Mouse (Mus musculus) heart, embryonic 11.5 days (tissue): Measurements from ENCODE around the gene Cnot10. TPM values are rescaled to one million over a fixed set of nuclear protein-coding genes. Genes with fewer than 3 reads are reported as not detected.

Source experiments
- ATAC-seq: fragments of 200-750 bp; cut with Nextera tagmentation; replicated peaks from 2 replicates; pipeline ENCODE4 v1.8.0; 2017; ENCODE audit warnings: moderate library complexity; ENCODE audit not compliant: insufficient number of reproducible peaks, low FRiP score, low TSS enrichment
- H3K27ac ChIP-seq: fragments of 300-500 bp; sonication (generic); 2 replicates; pipeline ENCODE4 v1.5.1; 2014; ENCODE audit warnings: mild to moderate bottlenecking, low read depth, low read length
- H3K27me3 ChIP-seq: fragments of 300-500 bp; sonication (generic); 2 replicates; pipeline ENCODE4 v1.6.1; 2014; ENCODE audit warnings: mild to moderate bottlenecking, low read length, mixed read lengths; ENCODE audit not compliant: control insufficient read depth, insufficient read depth
- H3K36me3 ChIP-seq: fragments of 300-500 bp; sonication (generic); 2 replicates; pipeline ENCODE4 v1.6.1; 2014; ENCODE audit warnings: mild to moderate bottlenecking, low read length, moderate library complexity, mixed read lengths; ENCODE audit not compliant: control insufficient read depth, insufficient read depth
- H3K4me1 ChIP-seq: fragments of 300-500 bp; sonication (generic); 2 replicates; pipeline ENCODE4 v1.6.1; 2014; ENCODE audit warnings: low read length; ENCODE audit not compliant: control insufficient read depth, insufficient read depth
- H3K4me2 ChIP-seq: fragments of 300-500 bp; sonication (generic); 2 replicates; pipeline ENCODE4 v1.6.1; 2014; ENCODE audit warnings: mild to moderate bottlenecking, moderate library complexity
- H3K4me3 ChIP-seq: fragments of 300-500 bp; sonication (generic); 2 replicates; pipeline ENCODE4 v1.5.1; 2014; ENCODE audit warnings: low read depth, low read length
- H3K9ac ChIP-seq: fragments of 300-500 bp; sonication (generic); 2 replicates; pipeline ENCODE4 v1.6.1; 2014; ENCODE audit warnings: mild to moderate bottlenecking, low read depth, low read length, moderate library complexity
- H3K9me3 ChIP-seq: fragments of 300-500 bp; sonication (generic); replicated peaks from 2 replicates; pipeline ENCODE4 v1.6.1; 2016; ENCODE audit warnings: low read length; ENCODE audit not compliant: control insufficient read depth
- WGBS: fragments of 180-500 bp; shearing (Covaris S2); extraction: QIAGEN DNeasy Blood & Tissue Kit; methylation state at CpG from one replicate; pipeline ENCODE4 v1.1.7; 2014; ENCODE audit not compliant: insufficient replicate concordance; 5-methylcytosine and 5-hydroxymethylcytosine counted together
- polyA plus RNA-seq: library from polyadenylated mRNA; unstranded; fragments of >200 nt; fragmentation: Nextera tagmentation; extraction: Ambion mirVana; gene quantifications from 2 replicates; pipeline ENCODE4 v1.2.1, GENCODE M21; 2014

The Cnot10 gene
- polyA plus RNA-seq, 1 experiment from 2014 or later = 37.5 TPM

DNA sequence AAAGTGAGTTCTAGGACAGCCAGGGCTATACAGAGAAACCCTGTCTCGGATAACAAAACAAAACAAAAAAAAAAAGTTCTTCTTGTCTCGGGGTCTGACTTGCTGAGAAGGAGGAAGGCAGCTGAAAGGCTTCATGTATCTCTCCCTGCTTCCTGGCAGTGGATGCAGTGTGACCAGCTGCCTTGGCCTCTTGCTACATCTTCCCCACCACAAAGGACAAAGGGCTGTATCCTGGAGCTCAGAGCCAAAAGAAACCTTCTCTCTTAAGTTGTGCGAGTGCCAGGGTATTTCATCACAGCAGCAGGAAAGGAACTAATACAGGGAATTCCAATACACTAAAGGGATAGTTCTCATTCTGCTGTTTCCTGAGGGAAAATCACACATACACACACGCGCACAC lies 38.6 kb upstream of the Cnot10 start:
- no peaks in the 10 kb centered on the region for H3K36me3 ChIP-seq
- H3K4me1 ChIP-seq = 0 out of 2 replicates have a peak, but pooled peaks cover 2% of the 10 kb centered on the region
- H3K4me3 ChIP-seq = no peak overlapping the region
- no peaks in the 10 kb centered on the region for H3K27me3 ChIP-seq
- no peak overlapping the region for H3K27ac ChIP-seq
- no peaks in the 10 kb centered on the region for H3K9me3 ChIP-seq
- no peak for ATAC-seq
- H3K4me2 ChIP-seq = no peak overlapping the region
- H3K9ac ChIP-seq = no peak overlapping the region
- WGBS = 73% methylated on average over 5 of the region's 5 CpGs

DNA sequence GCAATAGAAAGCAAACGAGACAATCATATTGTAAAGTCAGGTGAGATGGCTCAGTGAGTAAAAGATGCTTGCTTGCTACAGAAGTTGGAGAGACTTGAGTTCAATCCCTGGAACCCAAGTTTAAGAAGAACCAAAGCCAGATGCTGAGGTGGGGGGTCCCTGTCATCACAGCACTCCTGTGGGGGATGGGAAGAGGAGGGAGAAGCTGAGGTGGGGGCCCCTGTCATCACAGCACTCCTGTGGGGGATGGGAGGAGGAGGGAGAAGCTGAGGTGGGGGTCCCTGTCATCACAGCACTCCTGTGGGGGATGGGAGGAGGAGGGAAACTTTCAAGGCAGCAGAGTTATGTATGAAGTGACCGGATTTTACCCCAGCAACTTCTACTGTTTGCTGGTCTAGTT lies 33.6 kb upstream of the Cnot10 start:
- H3K4me3 ChIP-seq = no peak overlapping the region; the same call in 1 of the 2 replicates

DNA sequence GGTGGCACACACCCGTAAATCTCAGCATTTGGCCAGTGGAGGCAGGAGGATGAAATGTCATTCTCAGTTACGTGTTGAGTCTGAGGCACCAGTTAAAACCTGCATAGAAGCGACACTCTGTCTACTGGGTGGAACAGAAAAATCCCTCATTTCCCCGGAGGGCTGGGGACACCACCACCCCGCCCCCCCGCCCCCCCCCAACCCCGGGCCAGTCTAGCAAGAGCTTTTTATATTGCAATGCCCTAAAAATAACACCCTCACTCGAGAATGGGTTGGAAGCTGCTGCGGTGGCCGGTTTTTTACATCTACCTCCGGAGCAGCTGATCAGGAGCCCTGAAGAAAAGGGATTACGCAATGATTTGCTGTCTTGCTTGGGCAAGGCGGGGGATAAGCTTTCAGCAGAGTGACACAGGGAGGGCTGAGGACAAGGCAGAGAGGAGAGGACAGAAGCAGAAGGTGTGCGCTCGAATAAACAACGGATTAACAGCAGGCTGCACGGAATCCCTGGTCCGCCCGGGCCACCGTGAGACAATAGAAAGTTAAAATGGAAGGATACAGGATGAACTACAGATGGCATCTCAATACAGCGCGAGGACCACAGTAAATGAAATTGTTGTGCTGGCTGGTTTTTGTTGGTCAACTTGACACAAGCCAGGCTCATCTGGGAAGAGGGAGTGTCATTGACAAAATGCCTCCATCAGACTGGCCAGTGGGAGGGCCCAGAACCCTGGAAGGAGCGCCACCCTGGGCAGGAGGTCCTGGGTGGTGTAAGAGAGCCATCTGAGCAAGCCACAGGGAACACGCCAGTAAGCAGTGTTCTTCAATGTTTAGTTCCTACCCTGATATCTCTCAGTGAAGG lies 32.9 kb upstream of the Cnot10 start:
- ATAC-seq = 0 out of 2 replicates have a peak, but pooled peaks have one; percentile 55
- Histone ChIP-seq H3K27ac (peak overlapping the region; percentile 10; the same call in 1 of the 2 replicates), H3K9me3 (no peaks in the 10 kb centered on the region), H3K9ac (peak overlapping the region; percentile 72), H3K4me3 (peak overlapping the region; percentile 36), H3K36me3 (no peaks in the 10 kb centered on the region), H3K27me3 (no peaks in the 10 kb centered on the region), H3K4me2 (peak overlapping the region; percentile 71), H3K4me1 (0 out of 2 replicates have a peak, but pooled peaks cover 5% of the 10 kb centered on the region)
- 3% methylated on average over 24 of the region's 24 CpGs for WGBS

More for the DNA sequence above, 33.6 kb upstream of the Cnot10 start:
- ATAC-seq = no peak
- Histone ChIP-seq H3K4me2 (peak overlapping the region; percentile 71), H3K9ac (peak overlapping the region; percentile 72; the same call in 1 of the 2 replicates), H3K9me3 (no peaks in the 10 kb centered on the region), H3K4me1 (0 out of 2 replicates have a peak, but pooled peaks cover 5% of the 10 kb centered on the region), H3K27me3 (no peaks in the 10 kb centered on the region), H3K27ac (no peak overlapping the region), H3K36me3 (no peaks in the 10 kb centered on the region)
- 32% methylated on average over 2 of the region's 2 CpGs for WGBS

DNA sequence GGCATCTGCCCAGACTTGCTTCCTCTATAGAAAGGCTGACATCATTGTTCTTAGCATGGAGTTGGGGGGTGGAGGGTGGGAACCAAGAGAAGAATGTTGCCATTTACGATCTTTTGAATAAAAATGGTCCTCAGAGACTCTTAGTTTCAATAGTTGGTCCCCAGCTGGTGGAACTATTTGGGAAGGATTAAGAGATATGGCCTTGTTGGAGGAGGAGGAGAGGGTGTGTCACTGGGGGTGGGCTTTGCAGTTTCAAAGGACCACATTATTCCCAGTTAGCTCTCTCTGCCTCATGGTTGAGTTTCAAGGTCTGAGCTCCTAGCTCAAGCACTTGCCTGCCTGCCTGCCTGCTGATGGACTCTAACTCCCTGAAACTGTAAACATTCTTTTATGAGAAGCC lies 32.0 kb upstream of the Cnot10 start:
- no peaks in the 10 kb centered on the region for H3K27me3 ChIP-seq
- no peaks in the 10 kb centered on the region for H3K36me3 ChIP-seq
- H3K4me3 ChIP-seq = no peak overlapping the region
- H3K9me3 ChIP-seq = no peaks in the 10 kb centered on the region
- H3K4me2 ChIP-seq = no peak overlapping the region; the same call in 1 of the 2 replicates
- H3K9ac ChIP-seq = no peak overlapping the region
- no peak for ATAC-seq
- WGBS = 65% methylated on average over 1 of the region's 1 CpGs
- no peak overlapping the region for H3K27ac ChIP-seq
- 0 out of 2 replicates have a peak, but pooled peaks cover 5% of the 10 kb centered on the region for H3K4me1 ChIP-seq

DNA sequence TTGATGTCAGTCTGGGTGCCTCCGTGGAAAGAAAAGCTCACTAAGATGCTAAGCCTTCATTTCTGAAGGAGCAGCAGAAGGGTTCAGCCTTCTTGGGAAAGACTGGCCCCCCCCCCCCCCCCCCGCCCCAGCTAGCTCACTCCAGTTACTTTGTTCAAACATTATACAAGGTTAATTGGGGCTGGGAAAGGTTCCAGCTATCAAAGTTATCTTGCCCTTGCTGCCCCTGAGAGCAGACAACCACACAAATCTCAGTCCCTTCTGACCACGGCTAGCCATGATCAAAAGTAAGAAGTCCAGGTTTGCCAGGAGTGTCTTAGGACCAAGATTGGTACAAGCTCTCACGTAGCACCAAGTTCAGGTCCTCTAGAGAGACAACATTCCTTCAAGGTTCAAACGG lies 29.0 kb upstream of the Cnot10 start:
- Histone ChIP-seq H3K36me3 (no peaks in the 10 kb centered on the region), H3K27me3 (no peaks in the 10 kb centered on the region), H3K9ac (no peak overlapping the region), H3K27ac (no peak overlapping the region), H3K4me1 (0 out of 2 replicates have a peak, but pooled peaks cover 5% of the 10 kb centered on the region), H3K4me3 (no peak overlapping the region), H3K9me3 (no peaks in the 10 kb centered on the region), H3K4me2 (no peak overlapping the region)
- 69% methylated on average over 5 of the region's 5 CpGs for WGBS
- ATAC-seq = no peak

DNA sequence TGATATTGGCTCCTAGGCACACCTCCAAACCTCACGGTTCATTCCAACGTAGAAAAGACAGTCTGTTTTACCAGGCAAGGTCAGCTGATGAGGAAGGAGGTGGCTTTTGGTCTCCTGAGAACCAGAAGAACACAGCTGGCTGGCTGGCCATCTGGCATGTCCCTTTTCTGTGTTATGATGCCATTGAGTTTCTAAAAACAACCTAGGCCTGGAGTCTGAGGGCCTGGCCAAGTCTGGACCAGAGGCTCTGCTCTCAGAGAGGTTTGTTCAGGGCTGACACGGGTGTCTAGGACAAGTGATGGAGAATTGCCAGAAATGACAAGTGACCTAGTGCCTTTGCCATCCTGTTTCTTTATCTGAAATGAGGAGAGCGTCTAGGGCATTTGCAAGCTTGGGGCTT lies 28.1 kb upstream of the Cnot10 start:
- WGBS = 44% methylated on average over 4 of the region's 4 CpGs
- Histone ChIP-seq H3K9ac (no peak overlapping the region), H3K27me3 (no peaks in the 10 kb centered on the region), H3K27ac (peak overlapping the region; percentile 31), H3K4me2 (no peak overlapping the region), H3K36me3 (no peaks in the 10 kb centered on the region), H3K4me3 (no peak overlapping the region), H3K9me3 (no peaks in the 10 kb centered on the region), H3K4me1 (no peaks in the 10 kb centered on the region)
- ATAC-seq = no peak

DNA sequence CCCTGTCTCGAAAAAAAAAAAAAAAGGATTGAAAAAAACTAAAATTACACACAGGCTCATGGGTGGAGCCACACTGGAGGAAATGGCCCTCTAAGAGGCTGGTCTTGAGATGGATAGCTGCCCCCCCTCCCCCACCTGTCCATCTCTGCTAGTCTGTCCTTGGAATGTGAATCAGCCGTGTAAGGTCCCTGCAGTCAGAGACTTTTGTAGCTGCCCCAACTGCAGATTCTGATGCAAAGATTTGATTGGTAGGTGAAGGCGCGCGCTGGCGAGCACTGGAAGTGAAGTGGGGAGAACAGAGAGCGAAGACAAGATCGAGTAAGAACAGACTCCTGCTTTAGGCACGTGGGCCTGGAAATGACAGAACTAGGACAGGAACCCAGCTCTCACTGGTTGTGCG lies 26.9 kb upstream of the Cnot10 start:
- Histone ChIP-seq H3K4me2 (no peak overlapping the region), H3K9ac (no peak overlapping the region), H3K9me3 (no peaks in the 10 kb centered on the region), H3K36me3 (no peaks in the 10 kb centered on the region), H3K27ac (no peak overlapping the region), H3K27me3 (no peaks in the 10 kb centered on the region), H3K4me3 (no peak overlapping the region), H3K4me1 (no peaks in the 10 kb centered on the region)
- no peak for ATAC-seq
- WGBS = 78% methylated on average over 10 of the region's 10 CpGs

- Histone ChIP-seq H3K4me2 (no peak overlapping the region), H3K27me3 (no peaks in the 10 kb centered on the region), H3K4me3 (no peak overlapping the region), H3K4me1 (no peaks in the 10 kb centered on the region), H3K9ac (no peak overlapping the region), H3K9me3 (peaks cover 4% of the 10 kb centered on the region; the same call in 1 of the 2 replicates), H3K36me3 (no peaks in the 10 kb centered on the region), H3K27ac (no peak overlapping the region)
- ATAC-seq = no peak
- WGBS = 75% methylated on average over 11 of the region's 11 CpGs
Observed at GRCm38 (mm10) chr9:114663782-114664181, 23.8 kb upstream of the Cnot10 start.
